Mouse (Mus musculus) midbrain, postnatal 0 days (tissue): ENCODE results near the gene Drd1. TPM values are rescaled to one million over a fixed set of nuclear protein-coding genes. Genes with fewer than 3 reads are reported as not detected.

Source experiments
- ATAC-seq: fragments of 200-750 bp; cut with Nextera tagmentation; 2 replicates; pipeline ENCODE4 v1.8.0; 2017; ENCODE audit warnings: moderate number of reproducible peaks, mild to moderate bottlenecking, moderate TSS enrichment, moderate library complexity; ENCODE audit not compliant: low FRiP score
- DNase-seq: peaks from one replicate; pipeline ENCODE4 v3.0.0-alpha.2; 2015; ENCODE audit warnings: low spot score
- H3K27ac ChIP-seq: fragments of 300-500 bp; sonication (generic); 2 replicates; pipeline ENCODE4 v1.5.1; 2014; ENCODE audit warnings: low read depth, mild to moderate bottlenecking, low read length, mixed read lengths
- H3K27me3 ChIP-seq: fragments of 300-500 bp; sonication (generic); 2 replicates; pipeline ENCODE4 v1.6.1; 2014; ENCODE audit warnings: low read length, control low read depth, mixed read lengths; ENCODE audit not compliant: insufficient read depth
- H3K36me3 ChIP-seq: fragments of 300-500 bp; sonication (generic); 2 replicates; pipeline ENCODE4 v1.6.1; 2014; ENCODE audit warnings: low read length, control low read depth, mixed read lengths; ENCODE audit not compliant: insufficient read depth
- H3K4me1 ChIP-seq: fragments of 300-500 bp; sonication (generic); 2 replicates; pipeline ENCODE4 v1.6.1; 2014; ENCODE audit warnings: mild to moderate bottlenecking, control low read depth, antibody characterized with exemption, low read length, mixed read lengths; ENCODE audit not compliant: insufficient read depth
- H3K4me2 ChIP-seq: fragments of 300-500 bp; sonication (generic); 2 replicates; pipeline ENCODE4 v1.6.1; 2014; ENCODE audit warnings: low read depth, mild to moderate bottlenecking, low read length, mixed read lengths; ENCODE audit not compliant: poor library complexity, severe bottlenecking
- H3K4me3 ChIP-seq: fragments of 300-500 bp; sonication (generic); 2 replicates; pipeline ENCODE4 v1.5.1; 2014; ENCODE audit warnings: low read depth, mild to moderate bottlenecking, low read length, moderate library complexity
- H3K9ac ChIP-seq: fragments of 300-500 bp; sonication (generic); replicated peaks from 2 replicates; pipeline ENCODE4 v1.6.1; 2014; ENCODE audit warnings: mild to moderate bottlenecking, low read length, moderate library complexity, mixed read lengths; ENCODE audit not compliant: poor library complexity, severe bottlenecking
- H3K9me3 ChIP-seq: fragments of 300-500 bp; sonication (generic); 2 replicates; pipeline ENCODE4 v1.6.1; 2016; ENCODE audit warnings: low read length, control low read depth
- CTCF ChIP-seq: IDR thresholded peaks from 2 replicates; pipeline ENCODE4 v1.5.1; 2016; ENCODE audit warnings: antibody characterized with exemption, mild to moderate bottlenecking
- WGBS: fragments of 180-500 bp; shearing (Covaris S2); extraction: QIAGEN DNeasy Blood & Tissue Kit; methylation state at CpG from one replicate; pipeline ENCODE4 v1.1.7; 2014; 5-methylcytosine and 5-hydroxymethylcytosine counted together
- polyA plus RNA-seq: library from polyadenylated mRNA; unstranded; fragments of >200 nt; fragmentation: Nextera tagmentation; extraction: Ambion mirVana; gene quantifications from 2 replicates; pipeline ENCODE4 v1.2.1, GENCODE M21; 2015
- total RNA-seq: library from RNA; depleted of rRNA; stranded (reverse); fragments of >200 nt; gene quantifications from 2 replicates; pipeline ENCODE4 v1.2.3, GENCODE M21; 2014

Drd1 gene
- total and polyA plus RNA-seq, 2 experiments from 2014 or later = 2.1 to 2.4 TPM

DNA sequence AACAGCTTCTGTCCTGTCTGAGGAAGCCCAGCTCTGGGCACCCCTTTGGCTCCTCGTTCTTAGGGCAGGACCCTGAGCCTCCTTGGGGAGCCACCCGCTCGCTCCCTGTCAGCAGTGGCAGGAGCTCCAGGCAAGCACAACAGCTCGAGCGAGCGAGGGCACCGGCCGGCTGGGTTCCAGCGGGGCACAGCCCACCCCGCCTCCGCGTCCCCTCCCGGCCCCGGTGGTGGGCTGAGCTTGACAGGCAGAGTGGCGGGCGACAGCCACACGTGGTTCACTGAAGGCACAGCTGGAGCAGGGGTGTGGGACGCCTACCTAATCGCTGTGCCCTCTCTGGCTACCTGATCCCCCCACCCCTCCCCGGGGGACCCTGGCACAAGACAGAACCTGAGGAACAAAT, 543 bp downstream of the Drd1 start:
- WGBS = 2% methylated on average over 20 of the region's 20 CpGs
- Histone ChIP-seq H3K9ac (peak overlapping the region; percentile 56), H3K4me2 (peak overlapping the region; percentile 98), H3K27ac (no peak overlapping the region), H3K27me3 (no peaks in the 10 kb centered on the region; the same call in 1 of the 2 replicates), H3K9me3 (no peaks in the 10 kb centered on the region), H3K36me3 (no peaks in the 10 kb centered on the region), H3K4me3 (peak overlapping the region; percentile 46), H3K4me1 (no peaks in the 10 kb centered on the region; the same call in 1 of the 2 replicates)
- DNase-seq (no peak), ATAC-seq (peak; percentile 52)
- TF ChIP-seq CTCF = no peak

DNA sequence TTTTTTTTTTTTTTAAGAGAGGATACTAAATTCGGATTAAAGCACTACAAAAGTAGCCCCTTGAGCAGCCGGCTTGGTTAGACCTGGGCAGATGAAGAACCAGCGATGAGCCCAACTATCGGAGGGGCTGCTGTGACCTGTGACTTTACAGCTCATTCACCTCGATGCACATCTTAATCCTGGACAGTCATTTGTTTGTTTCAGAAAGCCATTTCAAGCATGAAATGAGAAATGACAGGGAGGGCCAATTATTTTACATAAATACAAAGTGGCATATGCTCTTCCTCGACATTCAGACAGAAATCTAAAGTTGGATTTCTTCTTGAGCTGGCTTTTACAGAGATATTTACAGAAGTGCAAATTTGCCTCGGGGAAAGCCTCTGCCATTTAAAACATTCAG, 3.9 kb downstream of the Drd1 start:
- Histone ChIP-seq H3K9ac (no peak overlapping the region), H3K4me1 (no peaks in the 10 kb centered on the region; the same call in 1 of the 2 replicates), H3K4me3 (peak overlapping the region; percentile 3; the same call in 1 of the 2 replicates), H3K27me3 (no peaks in the 10 kb centered on the region; the same call in 1 of the 2 replicates), H3K27ac (no peak overlapping the region), H3K4me2 (no peak overlapping the region), H3K9me3 (no peaks in the 10 kb centered on the region), H3K36me3 (no peaks in the 10 kb centered on the region)
- WGBS = 23% methylated on average over 7 of the region's 7 CpGs
- no peak for ATAC-seq
- no peak for TF ChIP-seq CTCF
- DNase-seq = no peak

DNA sequence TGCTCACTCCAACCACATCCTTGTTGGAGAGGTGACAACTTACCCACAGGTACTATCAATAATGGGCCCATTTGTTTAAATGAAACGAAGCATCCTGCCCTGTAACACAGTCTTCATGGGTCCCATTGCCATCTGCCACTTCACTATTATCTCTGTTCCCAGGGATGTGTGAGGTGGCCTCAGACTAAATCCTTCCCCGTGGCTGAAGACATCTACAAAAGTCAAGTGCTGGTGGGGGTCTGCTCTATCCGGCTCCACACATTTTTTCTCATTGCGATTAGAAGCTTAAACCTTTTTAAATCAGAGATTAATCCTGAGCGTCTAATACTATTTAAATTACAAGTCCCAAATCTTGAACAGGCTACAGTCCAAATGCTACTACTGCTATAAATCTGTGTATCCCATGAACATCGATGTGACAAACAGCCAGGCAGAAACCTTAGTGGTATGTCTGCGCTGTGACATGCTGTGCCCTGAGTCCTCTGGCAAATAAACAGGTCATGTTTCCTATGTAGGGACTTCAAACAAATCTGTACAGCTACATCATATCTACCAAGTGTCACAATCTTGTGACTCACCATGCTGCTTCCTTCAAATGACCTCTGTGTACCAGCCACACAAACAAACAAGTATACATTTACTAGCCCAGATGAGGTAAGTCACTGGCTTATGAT, 6.7 kb downstream of the Drd1 start:
- TF ChIP-seq CTCF = no peak
- DNase-seq (no peak), ATAC-seq (no peak)
- no peak overlapping the region for H3K9ac ChIP-seq
- H3K27ac ChIP-seq = no peak overlapping the region
- H3K9me3 ChIP-seq = no peaks in the 10 kb centered on the region
- no peaks in the 10 kb centered on the region for H3K27me3 ChIP-seq
- H3K36me3 ChIP-seq = no peaks in the 10 kb centered on the region
- WGBS = 44% methylated on average over 7 of the region's 7 CpGs
- H3K4me1 ChIP-seq = no peaks in the 10 kb centered on the region
- H3K4me2 ChIP-seq = no peak overlapping the region
- H3K4me3 ChIP-seq = no peak overlapping the region

DNA sequence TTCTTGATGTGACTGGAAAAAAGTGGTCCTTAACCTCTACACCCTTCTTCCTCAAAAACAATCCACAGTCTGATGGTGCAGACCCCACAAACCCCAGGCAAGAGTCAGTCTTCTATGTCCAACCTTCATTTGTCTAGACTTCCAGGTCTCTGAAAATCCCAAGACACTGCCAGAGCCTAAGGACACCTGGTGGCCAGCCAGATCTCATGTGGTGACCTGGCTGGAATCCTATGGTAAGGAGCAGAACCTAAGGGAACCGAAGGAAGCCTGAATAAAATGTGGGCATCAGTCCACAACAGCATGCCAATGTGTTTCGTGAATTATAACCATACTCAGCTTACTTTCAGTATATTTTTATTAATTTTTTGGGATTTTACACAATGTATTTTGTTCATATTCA, 15.2 kb downstream of the Drd1 start:
- no peak for DNase-seq
- WGBS = 89% methylated on average over 2 of the region's 2 CpGs

DNA sequence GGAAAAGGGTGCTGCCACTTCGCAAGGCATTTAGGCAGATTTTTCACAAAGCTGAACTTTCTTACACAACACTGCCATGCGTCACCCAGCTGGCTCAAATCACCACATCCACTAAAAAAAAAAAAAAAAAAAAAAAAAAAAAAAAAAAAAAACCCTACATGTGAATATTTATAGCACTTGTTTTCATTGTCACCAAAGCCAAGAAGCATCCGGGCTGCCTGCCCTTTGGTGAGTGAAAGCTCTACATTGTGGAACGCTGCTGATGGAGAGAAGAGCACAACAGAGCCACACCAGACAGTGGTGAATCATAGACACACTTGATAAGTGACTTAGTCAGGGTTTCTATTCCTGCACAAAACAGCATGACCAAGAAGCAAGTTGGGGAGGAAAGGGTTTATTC, 17.6 kb downstream of the Drd1 start:
- DNase-seq (no peak), ATAC-seq (no peak)
- 87% methylated on average over 4 of the region's 4 CpGs for WGBS
- no peaks in the 10 kb centered on the region for H3K9me3 ChIP-seq
- H3K36me3 ChIP-seq = no peaks in the 10 kb centered on the region
- no peak overlapping the region for H3K9ac ChIP-seq
- no peaks in the 10 kb centered on the region for H3K4me1 ChIP-seq
- TF ChIP-seq CTCF = no peak
- no peak overlapping the region for H3K4me3 ChIP-seq
- H3K4me2 ChIP-seq = no peak overlapping the region
- H3K27ac ChIP-seq = no peak overlapping the region
- no peaks in the 10 kb centered on the region for H3K27me3 ChIP-seq

More for the DNA sequence above, 15.2 kb downstream of the Drd1 start:
- Histone ChIP-seq H3K4me3 (no peak overlapping the region), H3K27me3 (no peaks in the 10 kb centered on the region), H3K4me1 (no peaks in the 10 kb centered on the region), H3K36me3 (no peaks in the 10 kb centered on the region), H3K9ac (no peak overlapping the region), H3K27ac (no peak overlapping the region), H3K9me3 (no peaks in the 10 kb centered on the region), H3K4me2 (no peak overlapping the region)
- no peak for ATAC-seq
- TF ChIP-seq CTCF = no peak

DNA sequence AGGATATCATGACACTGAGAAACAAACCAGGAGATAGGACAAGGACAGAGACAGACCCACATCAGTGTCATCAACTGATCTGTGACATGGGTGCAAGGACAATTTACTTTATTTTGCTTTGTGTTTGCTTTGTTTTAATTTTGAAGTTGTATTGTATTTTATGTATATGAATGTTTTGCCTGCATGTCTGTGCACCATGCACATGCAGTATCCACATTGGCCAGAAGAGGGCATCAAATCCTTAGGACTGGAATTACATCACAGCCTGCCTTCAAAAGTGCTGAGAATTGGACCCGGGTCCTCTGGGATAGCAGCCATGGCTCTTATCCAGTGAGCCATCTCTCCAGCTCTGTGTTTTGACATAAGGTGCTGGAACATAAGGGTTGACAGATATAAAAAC, 20.0 kb downstream of the Drd1 start:
- Histone ChIP-seq H3K36me3 (no peaks in the 10 kb centered on the region), H3K4me3 (no peak overlapping the region), H3K27me3 (no peaks in the 10 kb centered on the region), H3K4me1 (no peaks in the 10 kb centered on the region), H3K4me2 (no peak overlapping the region), H3K27ac (no peak overlapping the region), H3K9me3 (no peaks in the 10 kb centered on the region), H3K9ac (no peak overlapping the region)
- TF ChIP-seq CTCF = peak; percentile 56
- DNase-seq (no peak), ATAC-seq (no peak)
- WGBS = 69% methylated on average over 1 of the region's 1 CpGs
